Mouse (Mus musculus): ENCODE measurements around the gene Gm5624. TPM values are rescaled to one million over a fixed set of nuclear protein-coding genes. Genes with fewer than 3 reads are reported as not detected.
"Not testable (repeated sequence)": the region's sequence is repeated elsewhere in the genome, so short reads cannot be mapped to it uniquely, and the experiment has no call there.

Gene Gm5624
- polyA plus RNA-seq (2012; ENCODE audit: insufficient read depth, insufficient read length, low replicate concordance, missing spikeins) = not detected in 2 replicates

DNA sequence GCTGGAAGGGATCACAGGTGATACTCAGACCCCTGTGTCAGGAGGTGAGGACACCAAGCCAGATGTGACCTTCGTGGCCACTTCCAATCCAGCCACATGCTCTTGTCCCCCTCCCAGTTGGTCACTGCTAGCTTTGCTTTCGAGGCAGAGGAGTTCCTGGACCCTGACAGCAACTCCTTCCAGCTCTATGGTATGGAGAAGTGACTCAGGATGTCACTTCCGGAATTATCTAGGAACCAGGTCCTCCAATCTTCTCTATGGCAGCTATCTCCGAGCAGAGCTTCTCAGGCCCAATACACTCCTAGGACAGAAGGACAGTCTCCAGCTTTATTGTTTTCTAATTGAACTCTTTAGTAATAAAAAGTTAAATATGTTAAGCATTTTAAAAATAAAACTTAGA is at the start of gene Gm5624:
Gm5624 (minus strand) TSS at position 202 of the 400 bp plus-strand sequence.
- 76% methylated on average over 4 of the region's 4 CpGs for WGBS
- H3K27ac ChIP-seq (ENCODE audit: insufficient read depth, low read depth, low read length); H3K4me1 ChIP-seq (ENCODE audit: control insufficient read depth, insufficient read depth, low read length); H3K4me3 ChIP-seq (ENCODE audit: insufficient read depth, low read depth, low read length): not testable (repeated sequence)

DNA sequence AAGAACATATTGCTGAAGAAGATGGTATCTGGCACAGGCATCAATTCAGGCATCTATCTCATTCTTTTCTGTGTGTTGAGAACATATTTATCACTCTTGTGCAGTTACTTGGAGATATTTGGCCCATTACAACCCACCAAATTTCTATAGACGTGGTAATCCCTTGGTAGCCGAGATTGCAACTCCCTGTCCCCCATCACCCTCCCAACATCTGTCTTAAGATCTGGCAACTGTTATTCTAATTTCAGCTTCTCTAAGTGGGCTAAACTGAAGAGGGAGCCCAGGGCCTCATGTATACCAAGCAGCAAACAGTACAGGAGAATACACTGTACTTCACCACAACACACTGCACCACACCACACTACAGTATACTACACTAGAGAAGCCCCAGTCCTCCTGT is 36.0 kb downstream of the Gm5624 start:
- not testable (repeated sequence) for H3K4me3 ChIP-seq (ENCODE audit: insufficient read depth, low read depth, low read length); H3K4me1 ChIP-seq (ENCODE audit: control insufficient read depth, insufficient read depth, low read length); H3K27ac ChIP-seq (ENCODE audit: insufficient read depth, low read depth, low read length)
- 76% methylated on average over 2 of the region's 2 CpGs for WGBS

DNA sequence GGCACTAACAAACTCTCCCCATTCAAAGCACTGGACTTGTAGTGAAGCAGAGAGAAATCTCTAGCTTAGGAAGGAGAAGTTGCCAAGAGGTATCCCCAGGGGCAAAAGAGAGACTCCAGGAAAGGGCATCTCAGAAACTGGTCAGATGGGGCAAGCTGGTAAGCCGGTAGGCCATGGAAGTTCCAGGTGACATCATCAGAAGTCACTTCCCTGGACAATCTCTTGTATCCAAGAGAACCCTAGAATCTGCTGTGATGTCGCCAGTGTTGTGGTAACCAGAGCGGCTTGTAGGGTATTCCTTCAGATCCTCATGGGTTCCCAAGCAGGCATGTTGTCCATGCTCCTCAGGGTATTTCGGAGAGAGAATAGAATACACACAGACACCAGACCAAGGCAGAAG is 44.9 kb downstream of the Gm5624 start, which contains the start of gene Gm8247:
Gm8247 (plus strand) TSS at position 301 of the 400 bp plus-strand sequence.
- 87% methylated on average over 4 of the region's 4 CpGs for whole genome bisulfite sequencing
- H3K4me1 ChIP-seq (ENCODE audit: control insufficient read depth, insufficient read depth, low read length); H3K4me3 ChIP-seq (ENCODE audit: insufficient read depth, low read depth, low read length); H3K27ac ChIP-seq (ENCODE audit: insufficient read depth, low read depth, low read length): not testable (repeated sequence)

DNA sequence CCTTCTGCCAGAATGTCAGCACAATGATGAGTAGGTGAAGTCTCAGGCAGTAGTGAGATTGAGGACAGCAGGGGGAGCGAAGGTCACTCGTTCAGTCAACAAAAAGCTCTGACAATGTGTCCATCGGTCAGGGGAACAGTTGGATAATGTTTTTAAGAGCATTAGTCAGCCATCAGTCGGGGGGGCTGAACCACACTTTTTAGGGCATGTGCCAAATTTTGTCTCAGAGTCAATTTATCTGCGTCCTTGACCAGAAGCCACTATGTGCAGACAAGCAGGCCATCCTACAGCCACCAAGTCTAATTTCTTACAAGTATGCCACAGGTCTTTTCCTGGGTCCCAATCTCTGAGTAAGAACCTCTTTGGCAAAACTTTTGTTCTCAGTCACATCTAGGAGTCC is 79.8 kb downstream of the Gm5624 start:
- not testable (repeated sequence) for H3K4me1 ChIP-seq (ENCODE audit: control insufficient read depth, insufficient read depth, low read length); H3K27ac ChIP-seq (ENCODE audit: insufficient read depth, low read depth, low read length)
- 87% methylated on average over 5 of the region's 5 CpGs for WGBS

DNA sequence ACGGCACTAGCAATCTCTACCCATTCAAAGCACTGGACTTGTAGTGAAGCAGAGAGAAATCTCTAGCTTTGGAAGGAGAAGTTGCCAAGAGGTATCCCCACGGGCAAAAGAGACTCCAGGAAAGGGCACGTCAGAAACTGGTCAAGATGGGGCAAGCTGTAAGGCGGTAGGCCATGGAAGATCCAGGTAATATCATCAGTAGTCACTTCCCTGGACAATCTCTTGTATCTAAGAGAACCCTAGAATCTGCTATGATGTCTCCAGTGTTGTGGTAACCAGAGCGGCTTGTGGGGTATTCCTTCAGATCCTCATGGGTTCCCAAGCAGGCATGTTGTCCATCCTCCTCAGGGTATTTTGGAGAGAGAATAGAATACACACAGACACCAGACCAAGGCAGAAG is 109.8 kb downstream of the Gm5624 start, which contains the start of gene Gm17093:
Gm17093 (plus strand) TSS at position 301 of the 400 bp plus-strand sequence.
- 91% methylated on average over 5 of the region's 5 CpGs for WGBS
- H3K4me3 ChIP-seq (ENCODE audit: insufficient read depth, low read depth, low read length); H3K27ac ChIP-seq (ENCODE audit: insufficient read depth, low read depth, low read length); H3K4me1 ChIP-seq (ENCODE audit: control insufficient read depth, insufficient read depth, low read length): not testable (repeated sequence)

More for the DNA sequence above, 79.8 kb downstream of the Gm5624 start:
- not testable (repeated sequence) for H3K4me3 ChIP-seq (ENCODE audit: insufficient read depth, low read depth, low read length)

Other genes with a start within 250 kb of the Gm5624 start
- gene Gm3371, start 217.2 kb downstream of the Gm5624 start, polyA plus RNA-seq (2012; ENCODE audit: insufficient read depth, insufficient read length, low replicate concordance, missing spikeins) = not detected in 2 replicates
- not detected in 2 replicates for gene Gm8232, start 194.3 kb downstream of the Gm5624 start, polyA plus RNA-seq (2012; ENCODE audit: insufficient read depth, insufficient read length, low replicate concordance, missing spikeins)
- not detected in 2 replicates for gene BC061237, start 135.5 kb downstream of the Gm5624 start, polyA plus RNA-seq (2012; ENCODE audit: insufficient read depth, insufficient read length, low replicate concordance, missing spikeins)
- gene Gm17093, start 109.7 kb downstream of the Gm5624 start, polyA plus RNA-seq (2012; ENCODE audit: insufficient read depth, insufficient read length, low replicate concordance, missing spikeins) = not detected in 2 replicates
- gene Gm8247, start 44.8 kb downstream of the Gm5624 start, polyA plus RNA-seq (2012; ENCODE audit: insufficient read depth, insufficient read length, low replicate concordance, missing spikeins) = not detected in 2 replicates
- gene Gm8257, start 78.5 kb upstream of the Gm5624 start, polyA plus RNA-seq (2012; ENCODE audit: insufficient read depth, insufficient read length, low replicate concordance, missing spikeins) = not detected in 2 replicates
- not detected in 2 replicates for gene Gm8267, start 122.4 kb upstream of the Gm5624 start, polyA plus RNA-seq (2012; ENCODE audit: insufficient read depth, insufficient read length, low replicate concordance, missing spikeins)
- gene Ptgdr, start 231.4 kb upstream of the Gm5624 start, polyA plus RNA-seq (2012; ENCODE audit: insufficient read depth, insufficient read length, low replicate concordance, missing spikeins) = not detected in 2 replicates